Mouse (Mus musculus) embryonic facial prominence, embryonic 14.5 days (tissue): ENCODE measurements around the gene Rhbg. TPM values are rescaled to one million over a fixed set of nuclear protein-coding genes. Genes with fewer than 3 reads are reported as not detected.
A peak's percentile ranks its signal among the peaks of the same experiment; 100 is the strongest.
"Not testable (repeated sequence)": the region's sequence is repeated elsewhere in the genome, so short reads cannot be mapped to it uniquely, and the experiment has no call there.

Source experiments
- ATAC-seq: fragments of 200-750 bp; cut with Nextera tagmentation; 2 replicates; pipeline ENCODE4 v1.8.0; 2017; ENCODE audit warnings: low read depth, moderate number of reproducible peaks, moderate TSS enrichment
- DNase-seq: peaks from one replicate; pipeline ENCODE4 v3.0.0-alpha.2; 2015; ENCODE audit warnings: low spot score
- H3K27ac ChIP-seq: fragments of 300-500 bp; sonication (generic); replicated peaks from 2 replicates; pipeline ENCODE4 v1.5.1; 2014; ENCODE audit warnings: low read depth, mild to moderate bottlenecking, low read length, moderate library complexity
- H3K27me3 ChIP-seq: fragments of 300-500 bp; sonication (generic); replicated peaks from 2 replicates; pipeline ENCODE4 v1.6.1; 2014; ENCODE audit warnings: low read length; ENCODE audit not compliant: control insufficient read depth, insufficient read depth
- H3K36me3 ChIP-seq: fragments of 300-500 bp; sonication (generic); 2 replicates; pipeline ENCODE4 v1.6.1; 2014; ENCODE audit warnings: low read length, mixed read lengths; ENCODE audit not compliant: control insufficient read depth, insufficient read depth
- H3K4me1 ChIP-seq: fragments of 300-500 bp; sonication (generic); 2 replicates; pipeline ENCODE4 v1.6.1; 2014; ENCODE audit warnings: antibody characterized with exemption, low read length; ENCODE audit not compliant: control insufficient read depth, insufficient read depth
- H3K4me2 ChIP-seq: fragments of 300-500 bp; sonication (generic); 2 replicates; pipeline ENCODE4 v1.6.1; 2014; ENCODE audit warnings: low read depth, mild to moderate bottlenecking, low read length, moderate library complexity, mixed read lengths
- H3K4me3 ChIP-seq: fragments of 300-500 bp; sonication (generic); 2 replicates; pipeline ENCODE4 v1.5.1; 2014; ENCODE audit warnings: low read depth, mild to moderate bottlenecking, low read length
- H3K9ac ChIP-seq: fragments of 300-500 bp; sonication (generic); 2 replicates; pipeline ENCODE4 v1.6.1; 2014; ENCODE audit warnings: low read depth, mild to moderate bottlenecking, low read length, moderate library complexity, mixed read lengths
- H3K9me3 ChIP-seq: fragments of 300-500 bp; sonication (generic); 2 replicates; pipeline ENCODE4 v1.6.1; 2016; ENCODE audit warnings: low read length; ENCODE audit not compliant: control insufficient read depth
- WGBS: fragments of 180-500 bp; shearing (Covaris S2); extraction: QIAGEN DNeasy Blood & Tissue Kit; methylation state at CpG from one replicate; pipeline ENCODE4 v1.1.7; 2014; 5-methylcytosine and 5-hydroxymethylcytosine counted together
- polyA plus RNA-seq: library from polyadenylated mRNA; unstranded; fragments of >200 nt; fragmentation: Nextera tagmentation; extraction: Ambion mirVana; gene quantifications from 2 replicates; pipeline ENCODE4 v1.2.1, GENCODE M21; 2014

Gene Rhbg
- polyA plus RNA-seq, 1 experiment from 2014 or later, result 4.1 TPM

GRCm38 (mm10) chr3:88271859-88272258 lies 17.4 kb upstream of the Rhbg start:
- no peak overlapping the region for H3K9ac ChIP-seq

GRCm38 (mm10) chr3:88271298-88271697 lies 16.8 kb upstream of the Rhbg start:
- WGBS, result 96% methylated on average over 2 of the region's 2 CpGs
- DNase-seq, H3K4me3 ChIP-seq: not testable (repeated sequence)

More at GRCm38 (mm10) chr3:88271859-88272258, 17.4 kb upstream of the Rhbg start:
- no peak overlapping the region for H3K4me2 ChIP-seq
- no peaks in the 10 kb centered on the region for H3K9me3 ChIP-seq
- no peak for ATAC-seq
- no peaks in the 10 kb centered on the region for H3K4me1 ChIP-seq
- H3K27me3 ChIP-seq, result no peaks in the 10 kb centered on the region
- H3K27ac ChIP-seq, result no peak overlapping the region
- no peak for DNase-seq
- H3K36me3 ChIP-seq, result no peaks in the 10 kb centered on the region
- no peak overlapping the region for H3K4me3 ChIP-seq
- WGBS, result 87% methylated on average over 3 of the region's 3 CpGs

GRCm38 (mm10) chr3:88268991-88269390 lies 14.5 kb upstream of the Rhbg start:
- DNase-seq (no peak), ATAC-seq (no peak)
- no peak overlapping the region for H3K4me2 ChIP-seq
- H3K4me3 ChIP-seq, result no peak overlapping the region
- no peak overlapping the region for H3K9ac ChIP-seq
- no peaks in the 10 kb centered on the region for H3K36me3 ChIP-seq
- H3K27me3 ChIP-seq, result no peaks in the 10 kb centered on the region
- H3K9me3 ChIP-seq, result no peaks in the 10 kb centered on the region
- H3K4me1 ChIP-seq, result no peaks in the 10 kb centered on the region
- WGBS, result 86% methylated on average over 5 of the region's 5 CpGs
- no peak overlapping the region for H3K27ac ChIP-seq

More at GRCm38 (mm10) chr3:88271298-88271697, 16.8 kb upstream of the Rhbg start:
- H3K9ac ChIP-seq, ATAC-seq, H3K4me2 ChIP-seq, H3K27ac ChIP-seq, H3K36me3 ChIP-seq, H3K27me3 ChIP-seq, H3K4me1 ChIP-seq, H3K9me3 ChIP-seq: not testable (repeated sequence)

- not testable (repeated sequence) for DNase-seq, H3K9ac ChIP-seq, H3K4me2 ChIP-seq, H3K27me3 ChIP-seq, H3K4me3 ChIP-seq, H3K9me3 ChIP-seq, ATAC-seq, H3K27ac ChIP-seq, H3K4me1 ChIP-seq, H3K36me3 ChIP-seq
- 81% methylated on average over 6 of the region's 6 CpGs for WGBS
Measured at GRCm38 (mm10) chr3:88268014-88268413, 13.5 kb upstream of the Rhbg start.

- WGBS, result 68% methylated on average over 3 of the region's 3 CpGs
- no peaks in the 10 kb centered on the region for H3K36me3 ChIP-seq
- no peak overlapping the region for H3K4me3 ChIP-seq
- ATAC-seq, result peak; percentile 63
- H3K9me3 ChIP-seq, result no peaks in the 10 kb centered on the region
- H3K4me2 ChIP-seq, result no peak overlapping the region
- H3K4me1 ChIP-seq, result no peaks in the 10 kb centered on the region
- H3K27ac ChIP-seq, result no peak overlapping the region; the same call in 1 of the 2 replicates
- peak; percentile 81 for DNase-seq
- H3K27me3 ChIP-seq, result no peaks in the 10 kb centered on the region
- H3K9ac ChIP-seq, result no peak overlapping the region
Measured at GRCm38 (mm10) chr3:88262346-88262745, 7.8 kb upstream of the Rhbg start.

- 78% methylated on average over 7 of the region's 7 CpGs for WGBS
- DNase-seq, result no peak
Measured at GRCm38 (mm10) chr3:88256382-88256781, 1.9 kb upstream of the Rhbg start.

GRCm38 (mm10) chr3:88255950-88256349 lies 1.4 kb upstream of the Rhbg start:
- no peak overlapping the region for H3K4me3 ChIP-seq
- H3K36me3 ChIP-seq, result no peaks in the 10 kb centered on the region
- peaks cover 5% of the 10 kb centered on the region; the same call in 1 of the 2 replicates for H3K4me1 ChIP-seq
- 50% methylated on average over 6 of the region's 6 CpGs for WGBS
- H3K9me3 ChIP-seq, result no peaks in the 10 kb centered on the region
- no peak overlapping the region for H3K27ac ChIP-seq
- no peak overlapping the region for H3K4me2 ChIP-seq
- ATAC-seq, result no peak
- no peak overlapping the region for H3K9ac ChIP-seq
- DNase-seq, result peak; percentile 59
- peaks cover 35% of the 10 kb centered on the region for H3K27me3 ChIP-seq

More at GRCm38 (mm10) chr3:88256382-88256781, 1.9 kb upstream of the Rhbg start:
- peaks cover 5% of the 10 kb centered on the region; the same call in 1 of the 2 replicates for H3K4me1 ChIP-seq
- H3K4me2 ChIP-seq, result no peak overlapping the region
- H3K27me3 ChIP-seq, result peaks cover 35% of the 10 kb centered on the region
- no peak for ATAC-seq
- no peak overlapping the region for H3K4me3 ChIP-seq
- no peak overlapping the region for H3K27ac ChIP-seq
- H3K9ac ChIP-seq, result no peak overlapping the region
- no peaks in the 10 kb centered on the region for H3K9me3 ChIP-seq
- no peaks in the 10 kb centered on the region for H3K36me3 ChIP-seq

- no peak overlapping the region for H3K4me2 ChIP-seq
- no peak overlapping the region for H3K4me3 ChIP-seq
- DNase-seq (no peak), ATAC-seq (no peak)
- peaks cover 5% of the 10 kb centered on the region; the same call in 1 of the 2 replicates for H3K4me1 ChIP-seq
- no peak overlapping the region for H3K27ac ChIP-seq
- H3K9me3 ChIP-seq, result no peaks in the 10 kb centered on the region
- H3K27me3 ChIP-seq, result peaks cover 35% of the 10 kb centered on the region
- H3K9ac ChIP-seq, result no peak overlapping the region
- 74% methylated on average over 6 of the region's 6 CpGs for WGBS
- no peaks in the 10 kb centered on the region for H3K36me3 ChIP-seq
Measured at GRCm38 (mm10) chr3:88252739-88253138, 1.8 kb downstream of the Rhbg start.

- no peaks in the 10 kb centered on the region for H3K36me3 ChIP-seq
- no peak for DNase-seq
- no peaks in the 10 kb centered on the region for H3K4me1 ChIP-seq
- H3K9ac ChIP-seq, result no peak overlapping the region
- H3K9me3 ChIP-seq, result no peaks in the 10 kb centered on the region
- ATAC-seq, result no peak
- H3K4me2 ChIP-seq, result no peak overlapping the region
- 64% methylated on average over 7 of the region's 11 CpGs for WGBS
- no peak overlapping the region for H3K4me3 ChIP-seq
- peaks cover 27% of the 10 kb centered on the region for H3K27me3 ChIP-seq
- no peak overlapping the region for H3K27ac ChIP-seq
Measured at GRCm38 (mm10) chr3:88248406-88248805, 6.1 kb downstream of the Rhbg start.
